Mouse (Mus musculus): Measurements from ENCODE around the gene Lyve1.
"Not testable (repeated sequence)": the region's sequence is repeated elsewhere in the genome, so short reads cannot be mapped to it uniquely, and the experiment has no call there.

Lyve1 gene

GRCm38 (mm10) chr7:110862751-110863289, at the start of gene Lyve1:
Gene Lyve1, minus strand, starts transcription at chr7:110863239.
- no peak for DNase-seq

- DNase-seq = no peak
Measured at GRCm38 (mm10) chr7:110908209-110909144, 45.4 kb upstream of the Lyve1 start.

GRCm38 (mm10) chr7:110906566-110906965, 43.5 kb upstream of the Lyve1 start:
- DNase-seq = no peak

- no peak for DNase-seq
Measured at GRCm38 (mm10) chr7:110903226-110903625, 40.2 kb upstream of the Lyve1 start.

- DNase-seq = no peak
Measured at GRCm38 (mm10) chr7:110897202-110897601, 34.2 kb upstream of the Lyve1 start.

GRCm38 (mm10) chr7:110896453-110896852, 33.4 kb upstream of the Lyve1 start:
- no peak for DNase-seq

- not testable (repeated sequence) for DNase-seq
Measured at GRCm38 (mm10) chr7:110895772-110896171, 32.7 kb upstream of the Lyve1 start.

- no peak for DNase-seq
Measured at GRCm38 (mm10) chr7:110894673-110895072, 31.6 kb upstream of the Lyve1 start.

- no peak for DNase-seq
Measured at GRCm38 (mm10) chr7:110893943-110894610, 31.0 kb upstream of the Lyve1 start.

GRCm38 (mm10) chr7:110891501-110891986, 28.5 kb upstream of the Lyve1 start:
- DNase-seq = no peak

- no peak for DNase-seq
Measured at GRCm38 (mm10) chr7:110881746-110882333, 18.8 kb upstream of the Lyve1 start.

- DNase-seq = no peak
Measured at GRCm38 (mm10) chr7:110878028-110878427, 15.0 kb upstream of the Lyve1 start.

GRCm38 (mm10) chr7:110876965-110877364, 13.9 kb upstream of the Lyve1 start:
- no peak for DNase-seq

GRCm38 (mm10) chr7:110868807-110869206, 5.8 kb upstream of the Lyve1 start:
- no peak for DNase-seq

GRCm38 (mm10) chr7:110867116-110867515, 4.1 kb upstream of the Lyve1 start:
- DNase-seq = no peak

- no peak for DNase-seq
Measured at GRCm38 (mm10) chr7:110866021-110866420, 3.0 kb upstream of the Lyve1 start.

- no peak for DNase-seq
Measured at GRCm38 (mm10) chr7:110865570-110865969, 2.5 kb upstream of the Lyve1 start.

GRCm38 (mm10) chr7:110865038-110865437, 2.0 kb upstream of the Lyve1 start:
- no peak for DNase-seq

- DNase-seq = no peak
Measured at GRCm38 (mm10) chr7:110860129-110860528, 2.9 kb downstream of the Lyve1 start.

GRCm38 (mm10) chr7:110855604-110856003, 7.4 kb downstream of the Lyve1 start:
- DNase-seq = no peak

GRCm38 (mm10) chr7:110854927-110855546, 8.0 kb downstream of the Lyve1 start:
- DNase-seq = no peak

GRCm38 (mm10) chr7:110854519-110854918, 8.5 kb downstream of the Lyve1 start:
- DNase-seq = no peak

GRCm38 (mm10) chr7:110853611-110854010, 9.4 kb downstream of the Lyve1 start:
- no peak for DNase-seq

All from cerebellum, adult 9-10 months (tissue).